Mouse (Mus musculus) left cerebral cortex, adult 9 months (tissue): ENCODE data around the gene Rnf39.

Source experiments
- DNase-seq, 2 experiments: peaks; one replicate each; pipeline ENCODE4 v3.0.0; 2022; ENCODE audit warnings: low spot score in 2 of 2

Rnf39 gene

DNA sequence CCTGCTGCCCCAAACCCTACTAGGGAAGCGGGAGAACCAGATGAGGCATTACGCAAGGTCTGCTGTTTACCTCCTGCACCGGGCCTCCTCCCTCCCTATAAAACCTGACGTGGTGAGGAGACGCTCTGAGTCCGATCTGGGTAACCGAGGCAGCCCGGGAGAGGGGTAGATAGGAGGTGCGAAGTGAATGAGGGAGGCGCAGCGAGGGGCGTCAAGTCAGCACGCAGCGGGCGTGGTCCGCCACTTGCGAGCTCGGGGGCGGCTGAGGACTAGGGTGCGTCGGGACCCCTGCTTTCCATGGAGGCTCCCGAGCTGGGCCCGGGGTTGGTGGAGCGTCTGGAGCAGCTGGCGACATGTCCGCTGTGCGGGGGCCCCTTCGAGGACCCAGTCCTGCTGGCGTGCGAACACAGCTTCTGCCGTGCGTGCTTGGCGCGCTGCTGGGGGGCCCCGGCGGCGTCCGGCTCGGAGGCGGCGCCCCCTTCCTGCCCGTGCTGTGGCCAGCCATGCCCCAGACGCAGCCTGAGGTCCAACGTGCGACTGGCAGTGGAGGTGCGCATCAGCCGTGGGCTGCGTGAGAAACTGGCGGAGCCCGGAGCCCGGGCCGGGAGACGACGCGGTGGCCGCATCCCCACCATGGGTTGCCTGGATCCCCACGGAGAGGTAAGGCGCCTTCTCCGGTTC lies at the start of gene Rnf39:
Rnf39 (plus strand) TSS at position 128 of the 681 bp plus-strand sequence.
- DNase-seq, result peak in 1 of 2 experiments; percentile 59

DNA sequence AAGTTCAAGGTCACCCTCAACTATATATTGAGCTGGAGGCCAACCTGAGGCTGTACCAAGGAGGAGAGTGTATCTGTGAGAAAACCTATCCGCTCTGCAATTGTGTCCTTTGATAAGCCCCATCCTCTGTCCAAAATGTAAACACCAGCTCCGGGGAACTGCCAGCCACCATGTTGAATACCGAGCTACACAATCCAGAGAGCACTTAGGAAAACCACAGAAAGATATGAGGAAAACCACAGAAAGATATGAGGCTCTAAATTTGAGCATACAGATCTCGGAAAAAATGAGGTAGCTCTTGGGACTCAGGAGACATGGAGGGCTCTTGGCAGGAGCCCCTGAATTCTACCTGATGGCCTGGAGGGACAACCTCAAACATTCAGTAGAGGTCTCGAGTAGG lies 49.3 kb upstream of the Rnf39 start:
- no peak for DNase-seq

GRCm38 (mm10) chr17:36896583-36896982 lies 46.1 kb upstream of the Rnf39 start:
- DNase-seq, result peak in 1 of 2 experiments; percentile 44

DNA sequence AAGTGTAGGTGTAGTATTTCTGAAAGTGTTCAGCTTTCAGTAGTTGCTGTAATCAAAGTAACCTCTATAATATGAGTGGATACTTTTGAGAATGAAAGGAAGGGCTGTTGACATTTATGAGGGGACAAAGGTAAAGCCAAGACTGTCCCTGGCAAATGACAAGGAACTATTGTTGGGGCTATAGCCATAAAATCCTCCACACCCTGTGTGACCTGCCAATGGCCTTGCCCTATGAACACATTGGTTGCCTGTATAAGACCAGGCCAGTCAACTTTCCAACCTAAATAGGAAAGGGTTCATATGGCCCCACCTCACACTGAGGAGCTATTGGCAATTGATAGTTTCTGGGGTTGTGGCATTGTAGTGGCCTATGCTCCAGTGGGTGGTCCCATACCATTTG lies 45.7 kb upstream of the Rnf39 start:
- no peak for DNase-seq

GRCm38 (mm10) chr17:36897552-36898205 lies 45.0 kb upstream of the Rnf39 start, which contains the start of gene Trim31:
Gene Trim31 (plus strand): TSS chr17:36898118.
- DNase-seq, result no peak

DNA sequence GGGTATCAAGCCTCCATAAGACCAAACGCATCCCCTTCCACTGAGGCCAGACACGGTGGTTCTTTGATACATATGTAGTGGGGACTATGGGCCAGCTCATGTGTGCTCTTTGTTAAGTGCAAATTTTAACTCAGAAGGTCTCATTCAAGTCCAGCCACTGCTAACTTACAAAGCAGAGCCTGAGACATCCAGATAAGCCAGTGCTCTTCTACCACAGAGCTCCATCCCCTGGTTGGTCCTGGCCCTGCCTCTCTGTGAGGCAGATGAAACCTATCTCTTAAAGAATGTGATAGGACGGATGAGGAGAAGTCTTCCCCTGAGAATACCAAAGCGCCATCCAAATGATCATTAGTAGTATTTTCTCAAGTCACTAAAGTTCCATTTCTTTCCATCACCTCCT lies 43.3 kb upstream of the Rnf39 start:
- no peak for DNase-seq

- DNase-seq, result peak in 1 of 2 experiments; percentile 28
These were observed 42.7 kb upstream of the Rnf39 start for GRCm38 (mm10) chr17:36900001-36900400.

DNA sequence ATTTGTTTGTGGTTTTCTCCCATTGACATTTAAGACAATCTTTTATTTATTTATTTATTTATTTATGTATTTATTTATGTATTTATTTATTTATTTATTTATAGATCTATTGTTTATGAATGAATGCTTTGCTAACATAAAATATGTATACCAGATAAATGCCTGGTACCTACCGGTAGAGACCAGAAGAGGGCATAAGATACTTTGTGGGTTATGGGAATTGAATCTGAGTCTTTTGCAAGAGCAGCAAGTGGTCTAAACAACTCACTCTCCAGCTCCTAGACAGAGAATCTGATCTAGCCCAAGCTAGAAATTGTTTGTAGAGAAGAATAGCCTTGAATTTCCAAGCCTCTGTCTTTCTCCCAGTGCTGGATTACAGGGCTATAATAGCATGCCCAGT lies 42.0 kb upstream of the Rnf39 start:
- no peak for DNase-seq

DNA sequence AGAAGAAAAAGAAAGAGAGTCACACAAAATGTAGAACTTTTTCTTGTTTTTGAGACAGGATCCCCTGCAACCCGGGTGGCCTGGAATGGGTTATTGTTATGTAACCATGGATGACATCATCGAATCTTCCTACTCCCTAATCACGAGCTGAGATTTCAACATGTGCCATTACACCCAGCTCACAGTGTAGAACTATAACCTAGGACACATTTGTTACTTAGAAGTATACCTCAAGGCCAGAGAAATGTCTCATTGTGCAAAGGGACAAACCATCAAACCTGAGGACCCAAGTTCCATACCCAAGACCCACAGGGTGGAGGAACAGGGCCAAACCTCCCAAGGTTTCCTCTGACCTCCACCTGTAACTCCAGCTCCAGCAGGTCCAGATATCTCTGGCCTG lies 39.1 kb upstream of the Rnf39 start:
- DNase-seq, result no peak

DNA sequence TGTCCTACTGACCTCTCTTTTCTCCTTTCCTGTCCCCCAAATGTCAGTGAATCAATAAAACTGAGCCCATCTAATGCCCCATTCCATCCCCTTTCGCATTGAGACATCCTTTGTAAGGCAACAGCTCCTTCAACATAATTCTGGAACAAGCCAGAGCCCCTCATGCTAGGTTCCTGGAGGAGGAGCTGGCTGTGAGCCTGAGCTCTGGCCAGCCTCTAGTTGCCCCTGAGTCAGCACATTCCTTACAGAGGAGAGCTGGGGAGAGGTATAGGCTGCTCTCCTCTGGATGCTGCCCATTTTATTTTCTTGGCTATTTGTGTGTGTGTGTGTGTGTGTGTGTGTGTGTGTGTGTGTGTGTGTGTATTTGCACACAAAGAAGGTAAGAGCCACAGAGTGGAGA lies 34.5 kb upstream of the Rnf39 start:
- DNase-seq, result no peak

DNA sequence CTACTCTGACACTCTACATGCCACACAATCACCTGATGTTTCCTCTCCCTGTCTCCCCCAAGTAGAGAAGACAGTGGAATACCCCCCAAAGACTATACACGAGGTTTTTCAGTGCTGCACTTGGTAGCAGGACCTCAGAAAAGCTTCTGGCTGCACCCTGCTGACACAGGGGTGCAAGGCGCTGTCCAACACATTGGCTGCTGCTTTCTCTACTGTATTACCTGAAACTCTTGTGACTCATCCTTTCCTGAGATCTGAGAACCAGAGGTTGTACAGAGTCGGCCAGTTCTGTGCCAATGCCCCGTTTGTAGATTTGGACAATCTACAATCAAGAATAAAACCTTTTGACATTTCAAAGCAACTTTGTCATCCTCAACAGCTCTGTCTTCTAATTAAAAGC lies 32.9 kb upstream of the Rnf39 start:
- no peak for DNase-seq

- DNase-seq, result no peak
These were observed 30.7 kb upstream of the Rnf39 start for GRCm38 (mm10) chr17:36912031-36912430.

DNA sequence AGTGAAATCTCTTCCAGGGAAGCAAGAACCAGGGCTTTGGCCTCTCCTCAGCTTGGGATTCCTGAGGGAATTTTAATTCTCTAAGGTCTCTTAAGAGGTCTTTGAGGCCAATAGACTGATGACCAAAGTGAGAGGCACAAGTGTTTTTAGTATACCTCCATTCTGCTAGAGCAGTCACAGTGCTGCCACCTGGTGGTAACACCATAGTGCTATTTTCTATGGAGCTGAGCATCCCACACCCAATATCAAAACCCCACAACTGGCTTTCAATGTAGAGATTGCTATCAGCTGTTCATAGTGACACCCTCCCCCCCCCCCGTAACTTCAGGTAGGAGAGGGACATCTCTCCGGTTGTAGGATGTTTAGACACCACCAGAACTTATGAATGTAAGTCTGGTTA lies 28.6 kb upstream of the Rnf39 start:
- DNase-seq, result peak; percentile 14 to 81

DNA sequence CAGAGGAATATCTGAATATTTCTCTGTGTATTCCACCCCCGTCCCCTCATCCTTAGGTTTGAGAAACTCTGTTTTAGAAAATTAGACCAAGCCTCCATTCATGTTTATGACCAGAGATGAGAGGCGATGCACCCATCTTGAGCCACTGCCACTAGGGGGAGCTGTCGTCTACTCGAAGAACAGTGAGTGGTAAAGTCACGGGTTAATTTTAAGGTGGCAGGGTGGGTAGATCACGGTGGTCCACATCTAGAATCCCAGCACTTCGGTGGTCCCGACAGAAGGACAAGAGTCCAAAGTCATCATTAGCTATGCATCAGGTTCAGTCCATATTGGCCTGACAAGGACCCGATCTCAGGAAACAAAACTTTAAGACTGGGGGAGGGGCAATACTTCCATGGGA lies 27.6 kb upstream of the Rnf39 start:
- peak in 1 of 2 experiments; percentile 59 for DNase-seq

GRCm38 (mm10) chr17:36920239-36920638 lies 22.5 kb upstream of the Rnf39 start:
- no peak for DNase-seq

DNA sequence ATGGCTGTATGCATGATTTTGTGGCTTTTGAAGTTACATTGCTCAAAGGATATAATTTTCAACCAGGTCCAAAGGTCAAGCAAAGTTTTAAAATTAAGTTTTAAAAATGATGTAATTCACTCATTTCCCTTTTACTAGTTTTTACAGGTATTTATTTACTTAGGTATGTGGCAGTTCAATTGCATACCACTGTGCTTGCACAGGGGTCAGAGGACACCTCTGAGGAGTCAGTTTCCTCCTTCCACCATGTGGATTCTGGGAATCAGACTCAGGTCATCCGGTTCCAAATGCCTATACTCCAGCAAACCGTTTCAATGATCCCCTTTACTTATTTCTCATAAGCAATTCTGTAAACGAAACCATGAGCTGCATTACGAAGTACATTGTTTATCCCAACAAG lies 20.0 kb upstream of the Rnf39 start:
- no peak for DNase-seq

GRCm38 (mm10) chr17:36923491-36923890 lies 19.2 kb upstream of the Rnf39 start:
- DNase-seq, result no peak

DNA sequence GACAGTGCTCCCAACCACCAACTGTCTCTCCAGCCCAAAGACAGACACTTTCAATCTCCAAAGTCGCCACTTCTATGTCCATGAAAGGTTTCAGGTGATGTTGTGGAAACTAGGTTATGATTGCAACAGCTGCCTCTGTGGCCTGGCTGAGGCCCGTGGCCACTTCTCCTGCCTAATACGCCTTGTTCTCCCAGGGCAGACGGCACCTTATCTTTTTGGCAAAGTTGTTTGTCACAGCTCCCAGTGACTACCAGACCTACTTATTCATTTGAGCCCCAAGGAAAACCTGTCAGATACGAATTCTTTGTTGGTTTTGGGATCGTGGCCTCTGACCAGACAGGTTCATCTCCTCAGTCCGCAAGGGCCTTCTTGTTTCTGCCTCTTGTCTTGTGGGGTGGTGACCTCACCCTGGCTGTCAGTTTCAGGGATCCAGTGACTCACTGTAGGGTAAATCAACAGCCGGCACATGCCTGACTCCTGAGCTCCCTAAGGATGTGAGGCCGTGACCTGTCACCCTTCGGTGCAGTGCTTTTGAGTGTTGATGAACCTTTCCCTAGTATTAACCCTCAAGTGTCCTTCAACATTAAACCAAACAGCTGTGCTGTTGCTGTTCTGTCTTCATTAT lies 15.1 kb upstream of the Rnf39 start:
- no peak for DNase-seq

DNA sequence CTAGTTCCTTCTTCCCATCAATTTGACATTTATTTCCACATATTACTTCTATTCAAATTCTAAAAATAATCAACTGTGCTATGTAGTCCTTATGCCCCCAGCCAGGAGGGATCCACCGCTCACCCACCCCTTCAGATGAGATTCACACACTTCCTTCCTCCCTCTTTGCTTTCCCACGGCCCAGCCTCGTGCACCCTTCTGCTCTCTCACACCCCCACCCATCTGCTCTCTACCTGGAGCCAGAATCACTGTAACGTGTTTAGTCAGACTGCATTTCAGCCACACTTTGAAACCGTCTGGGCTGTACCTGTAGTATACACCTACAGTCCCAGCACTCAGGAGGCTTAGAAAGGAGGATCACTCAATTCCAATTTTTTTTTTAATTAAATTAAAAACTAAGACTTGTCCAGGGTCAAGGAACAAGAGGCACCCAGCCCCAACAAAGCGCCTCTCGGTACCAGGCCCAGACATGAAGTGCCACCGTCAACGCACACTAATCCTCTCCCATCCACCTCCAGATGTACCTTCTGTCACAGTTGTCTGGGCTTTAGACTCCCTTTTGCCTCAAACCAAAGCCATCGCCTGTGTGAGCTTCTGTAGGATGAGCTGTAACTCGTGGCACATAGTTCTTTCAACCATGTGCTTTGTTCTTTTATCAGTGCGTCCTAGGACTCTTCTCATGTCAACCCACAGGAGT lies 13.3 kb upstream of the Rnf39 start:
- no peak for DNase-seq

GRCm38 (mm10) chr17:36930233-36930632 lies 12.5 kb upstream of the Rnf39 start:
- DNase-seq, result no peak

DNA sequence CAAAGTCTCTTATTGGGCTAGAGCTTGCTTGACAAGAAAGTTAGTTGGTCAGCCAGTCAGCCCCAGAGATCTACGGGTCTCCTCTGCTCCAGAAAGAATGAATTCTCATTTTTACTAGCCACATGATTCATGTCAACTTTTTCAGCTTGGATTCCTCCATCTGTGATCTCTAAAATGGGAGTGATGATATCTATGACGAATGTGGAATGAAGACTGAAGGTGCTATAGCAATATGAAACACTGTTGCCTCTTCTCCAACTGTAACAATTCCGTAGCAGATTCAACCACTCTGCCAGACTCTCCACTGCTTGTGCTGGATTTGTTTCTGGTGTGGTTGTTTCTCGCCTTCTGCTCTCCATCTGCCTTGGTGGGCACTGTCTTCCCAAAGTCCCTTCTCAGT lies 11.6 kb upstream of the Rnf39 start:
- DNase-seq, result no peak

DNA sequence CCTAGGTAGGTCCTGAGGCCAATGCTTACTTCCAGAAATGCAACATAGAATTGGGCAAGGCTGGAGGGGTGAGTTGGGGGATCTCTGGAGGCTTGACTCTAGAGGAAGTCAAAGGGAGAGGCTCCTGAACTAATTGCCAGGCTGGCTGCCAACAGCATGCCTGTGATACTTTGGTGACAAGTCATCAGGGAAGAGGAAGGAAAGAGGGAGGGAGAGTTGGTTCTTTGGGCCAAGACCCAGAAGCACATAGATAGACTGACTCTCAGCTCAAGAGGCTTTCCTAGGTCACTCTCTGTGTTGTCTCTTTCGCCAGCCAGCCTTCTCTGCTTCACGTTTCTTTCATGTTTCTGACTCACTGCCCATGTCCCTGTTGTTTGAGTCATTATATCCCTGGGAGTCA lies 10.9 kb upstream of the Rnf39 start:
- no peak for DNase-seq

DNA sequence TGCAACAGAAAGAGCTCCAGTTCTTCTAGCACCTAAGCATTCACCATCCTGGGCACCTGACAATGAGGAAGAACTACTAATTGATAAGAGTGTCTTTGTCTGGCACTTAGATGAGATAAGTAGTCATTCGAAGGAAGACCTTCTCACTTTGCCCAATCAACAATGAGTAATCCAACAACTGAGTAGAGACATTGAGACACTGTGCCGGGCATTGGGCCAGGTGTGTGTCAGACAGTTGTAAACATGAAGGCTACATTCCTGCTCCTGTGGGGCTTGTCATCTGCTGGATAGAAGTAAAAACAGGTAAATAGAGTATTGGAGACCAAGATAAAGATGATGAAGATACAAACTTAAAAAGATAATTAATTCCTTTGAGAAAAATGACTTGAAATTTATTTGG lies 4.7 kb upstream of the Rnf39 start:
- no peak for DNase-seq
